ENCODE assay signal across 8 mouse cellular contexts in genomic region chr9:74975416-74975815, GRCm38 (mm10). TPM values are rescaled to one million over a fixed set of nuclear protein-coding genes. Genes with fewer than 3 reads are reported as not detected.
DNase-seq lines count a peak whose midpoint lies in the region; ATAC-seq lines count a peak whose summit lies in the region.

No protein-coding gene starts in this region.

- peak overlapping the region; percentile 70 for H3K4me2 ChIP-seq in intestine, embryonic 15.5 days (replicated peaks)

- H3K36me3 ChIP-seq in embryonic facial prominence, embryonic 10.5 days (replicated peaks): no peaks in the 10 kb centered on the region
- H3K36me3 ChIP-seq in intestine, embryonic 15.5 days: no peaks in the 10 kb centered on the region
- H3K36me3 ChIP-seq in macrophage (ENCODE audit: inconsistent target): no peaks in the 10 kb centered on the region

- H3K4me1 ChIP-seq in embryonic facial prominence, embryonic 10.5 days: peaks cover 24% of the 10 kb centered on the region
- peaks cover 9% of the 10 kb centered on the region for H3K4me1 ChIP-seq in intestine, embryonic 15.5 days (replicated peaks)

- 17% methylated on average over 7 of the region's 7 CpGs for WGBS in embryonic facial prominence, embryonic 10.5 days
- 14% methylated on average over 7 of the region's 7 CpGs for WGBS in intestine, embryonic 15.5 days
- 19% methylated on average over 7 of the region's 7 CpGs for WGBS in macrophage (ENCODE audit: missing documents)

- peak overlapping the region; percentile 85 for H3K27ac ChIP-seq in embryonic facial prominence, embryonic 10.5 days (replicated peaks)
- peak overlapping the region; percentile 87 for H3K27ac ChIP-seq in intestine, embryonic 15.5 days
- H3K27ac ChIP-seq in macrophage: peak overlapping the region; percentile 46

- peaks cover 9% of the 10 kb centered on the region; the same call in 1 of the 2 replicates for H3K79me2 ChIP-seq in macrophage (ENCODE audit: inconsistent target)

- peak overlapping the region; percentile 65 for H3K4me3 ChIP-seq in embryonic facial prominence, embryonic 10.5 days
- H3K4me3 ChIP-seq in intestine, embryonic 15.5 days (replicated peaks): peak overlapping the region; percentile 49
- H3K4me3 ChIP-seq in macrophage (ENCODE audit: inconsistent target): peak overlapping the region; percentile 45

- no peaks in the 10 kb centered on the region for H3K9me3 ChIP-seq in embryonic facial prominence, embryonic 10.5 days
- H3K9me3 ChIP-seq in intestine, embryonic 15.5 days: no peaks in the 10 kb centered on the region

- peak; percentile 14; the same call in 1 of the 2 replicates for ATAC-seq in frontal cortex, adult (ENCODE audit: low TSS enrichment)
- peak; percentile 61 for ATAC-seq in intestine, embryonic 15.5 days

- peaks cover 7% of the 10 kb centered on the region; the same call in 1 of the 2 replicates for H3K27me3 ChIP-seq in embryonic facial prominence, embryonic 10.5 days (replicated peaks; ENCODE audit: low read depth, poor library complexity, severe bottlenecking)
- no peaks in the 10 kb centered on the region for H3K27me3 ChIP-seq in intestine, embryonic 15.5 days (replicated peaks)

- peak overlapping the region; percentile 53; the same call in 1 of the 2 replicates for H3K9ac ChIP-seq in intestine, embryonic 15.5 days

- no peak for DNase-seq in frontal cortex, adult 2 months (ENCODE audit: extremely low spot score in 1 of 2, low spot score in 1 of 2)
- DNase-seq in embryonic facial prominence, embryonic 10.5 days (ENCODE audit: low spot score): peak; percentile 27
- no peak for DNase-seq in urinary bladder, adult 18-20 months (ENCODE audit: low spot score in 2 of 2)
- no peak for DNase-seq in thymus, postnatal 25 days
- DNase-seq in spleen, postnatal 4 days (ENCODE audit: low spot score in 2 of 2): no peak

RNA-seq across cellular contexts. Expression of gene Fam214a, which starts 22.7 kb away (rescaled TPM):
- polyA plus RNA-seq in frontal cortex, adult 2 months (2012; rRNA removed): 33.8 and 37.0 TPM in 2 replicates
- polyA plus RNA-seq in embryonic facial prominence, embryonic 10.5 days (2016; fragmentation: Nextera tagmentation; extraction: Ambion mirVana): 6.6 and 8.6 TPM in 2 replicates
- 6.4 and 7.8 TPM in 2 replicates for polyA plus RNA-seq in intestine, embryonic 15.5 days (2015; fragmentation: Nextera tagmentation; extraction: Ambion mirVana)
- 100 to 1,000 TPM in 6 of 26 experiments, 10 to 100 TPM in 13, 1 to 10 TPM in 7; 2.4 to 192 (median 33.0) TPM for total RNA-seq in macrophage (2018; cell fraction: chromatin; rRNA removed)
- 10 to 100 TPM in 11 of 26 experiments, 1 to 10 TPM in 14, under 1 TPM in 1; 0.53 to 21.8 (median 4.6) TPM for total RNA-seq in macrophage (2018; cell fraction: cytosol; rRNA removed)
- total RNA-seq in macrophage (2018; cell fraction: nucleus; rRNA removed): 100 to 1,000 TPM in 2 of 26 experiments, 10 to 100 TPM in 15, 1 to 10 TPM in 9; 1.1 to 132 (median 11.2) TPM
- 2.3 to 14.6 TPM (median 12.4 TPM) in 3 replicates for polyA plus RNA-seq in macrophage (2018)
